Mouse (Mus musculus): ENCODE measurements around the gene Srms.

DNA sequence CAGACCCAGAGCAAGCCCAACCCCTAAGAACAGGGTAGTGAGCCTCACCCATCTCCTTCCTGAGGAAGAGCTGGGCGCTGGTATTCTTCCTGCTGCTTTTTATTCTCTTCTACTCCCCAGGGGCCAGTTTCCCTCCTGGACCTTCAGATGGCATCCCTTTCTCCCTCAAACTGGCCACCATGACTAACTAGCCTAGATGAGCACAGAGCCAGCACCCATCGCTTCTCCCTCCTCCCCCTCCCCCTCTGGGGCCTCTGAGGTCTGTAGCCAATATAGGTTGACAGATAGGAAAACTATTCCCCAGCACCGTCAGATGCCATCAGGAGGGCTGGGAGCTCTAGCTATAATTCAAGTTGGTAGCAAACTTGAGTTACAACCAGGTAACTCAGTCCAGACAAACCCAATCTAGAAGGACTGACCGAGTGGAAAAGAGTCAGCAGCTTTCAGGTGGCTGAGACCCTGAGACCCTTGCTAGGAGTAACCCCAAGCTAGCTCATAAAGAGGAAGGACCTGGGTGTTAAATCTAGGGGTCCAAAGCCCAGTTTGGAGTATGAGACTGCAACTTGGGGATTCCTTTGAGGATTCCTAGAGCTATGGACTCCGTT lies 6.0 kb upstream of the Srms start:
- no peak for TF ChIP-seq POLR2A (IDR thresholded peaks at IDR 0.05; ENCODE audit: extremely low read depth, insufficient read depth, low read length)
- no peak for TF ChIP-seq CTCF (IDR thresholded peaks at IDR 0.05; ENCODE audit: extremely low read depth, insufficient read depth, low read length)
